Mouse (Mus musculus) stomach, postnatal 0 days (tissue): ENCODE data around the gene Ddah2. TPM values are rescaled to one million over a fixed set of nuclear protein-coding genes. Genes with fewer than 3 reads are reported as not detected.
A peak's percentile ranks its signal among the peaks of the same experiment; 100 is the strongest.

Source experiments
- ATAC-seq: fragments of 200-750 bp; cut with Nextera tagmentation; 2 replicates; pipeline ENCODE4 v1.8.0; 2017; ENCODE audit not compliant: low FRiP score, low TSS enrichment
- DNase-seq: peaks from one replicate; pipeline ENCODE4 v3.0.0-alpha.2; 2016; ENCODE audit warnings: low spot score
- H3K27ac ChIP-seq: fragments of 300-500 bp; sonication (generic); replicated peaks from 2 replicates; pipeline ENCODE4 v1.5.1; 2014; ENCODE audit warnings: mild to moderate bottlenecking, control low read depth
- H3K27me3 ChIP-seq: fragments of 300-500 bp; sonication (generic); 2 replicates; pipeline ENCODE4 v1.6.1; 2014; ENCODE audit warnings: low read length; ENCODE audit not compliant: control insufficient read depth, insufficient read depth
- H3K36me3 ChIP-seq: fragments of 300-500 bp; sonication (generic); 2 replicates; pipeline ENCODE4 v1.6.1; 2014; ENCODE audit warnings: low read length, mixed read lengths; ENCODE audit not compliant: control insufficient read depth, insufficient read depth
- H3K4me1 ChIP-seq: fragments of 300-500 bp; sonication (generic); replicated peaks from 2 replicates; pipeline ENCODE4 v1.6.1; 2014; ENCODE audit warnings: antibody characterized with exemption; ENCODE audit not compliant: control insufficient read depth, insufficient read depth
- H3K4me2 ChIP-seq: fragments of 300-500 bp; sonication (generic); replicated peaks from 2 replicates; pipeline ENCODE4 v1.6.1; 2014; ENCODE audit warnings: low read depth, mild to moderate bottlenecking, control low read depth, moderate library complexity
- H3K4me3 ChIP-seq: fragments of 300-500 bp; sonication (generic); 2 replicates; pipeline ENCODE4 v1.5.1; 2014; ENCODE audit warnings: low read depth, low read length, control low read depth
- H3K9ac ChIP-seq: fragments of 300-500 bp; sonication (generic); 2 replicates; pipeline ENCODE4 v1.6.1; 2014; ENCODE audit warnings: mild to moderate bottlenecking, low read length, control low read depth, mixed read lengths
- H3K9me3 ChIP-seq: fragments of 300-500 bp; sonication (generic); 2 replicates; pipeline ENCODE4 v1.6.1; 2016; ENCODE audit warnings: low read length; ENCODE audit not compliant: control insufficient read depth
- CTCF ChIP-seq: IDR thresholded peaks from 2 replicates; pipeline ENCODE4 v1.5.1; 2016; ENCODE audit warnings: antibody characterized with exemption, low read depth, mild to moderate bottlenecking, moderate library complexity
- EP300 ChIP-seq: optimal IDR thresholded peaks from 2 replicates; pipeline ENCODE3; 2016; ENCODE audit warnings: antibody characterized with exemption
- WGBS: fragments of 180-500 bp; shearing (Covaris S2); extraction: QIAGEN DNeasy Blood & Tissue Kit; methylation state at CpG from one replicate; pipeline ENCODE4 v1.1.7; 2014; 5-methylcytosine and 5-hydroxymethylcytosine counted together
- polyA plus RNA-seq: library from polyadenylated mRNA; unstranded; fragments of >200 nt; fragmentation: Nextera tagmentation; extraction: Ambion mirVana; gene quantifications from 2 replicates; pipeline ENCODE4 v1.2.1, GENCODE M21; 2015

Gene Ddah2
- polyA plus RNA-seq, 1 experiment from 2014 or later, result 84.8 TPM

GRCm38 (mm10) chr17:35021163-35021808 is 37.5 kb upstream of the Ddah2 start:
- Histone ChIP-seq H3K4me2 (0 out of 2 replicates have a peak overlapping the region, but pooled peaks have one; percentile 6), H3K27ac (no peak overlapping the region), H3K9me3 (no peaks in the 10 kb centered on the region), H3K27me3 (no peaks in the 10 kb centered on the region), H3K4me3 (no peak overlapping the region), H3K36me3 (no peaks in the 10 kb centered on the region), H3K4me1 (no peaks in the 10 kb centered on the region), H3K9ac (no peak overlapping the region)
- DNase-seq (peak; percentile 89), ATAC-seq (peak; percentile 21)
- 12% methylated on average over 17 of the region's 17 CpGs for WGBS
- peak; percentile 99 for TF ChIP-seq CTCF
- no peak for TF ChIP-seq EP300

DNA sequence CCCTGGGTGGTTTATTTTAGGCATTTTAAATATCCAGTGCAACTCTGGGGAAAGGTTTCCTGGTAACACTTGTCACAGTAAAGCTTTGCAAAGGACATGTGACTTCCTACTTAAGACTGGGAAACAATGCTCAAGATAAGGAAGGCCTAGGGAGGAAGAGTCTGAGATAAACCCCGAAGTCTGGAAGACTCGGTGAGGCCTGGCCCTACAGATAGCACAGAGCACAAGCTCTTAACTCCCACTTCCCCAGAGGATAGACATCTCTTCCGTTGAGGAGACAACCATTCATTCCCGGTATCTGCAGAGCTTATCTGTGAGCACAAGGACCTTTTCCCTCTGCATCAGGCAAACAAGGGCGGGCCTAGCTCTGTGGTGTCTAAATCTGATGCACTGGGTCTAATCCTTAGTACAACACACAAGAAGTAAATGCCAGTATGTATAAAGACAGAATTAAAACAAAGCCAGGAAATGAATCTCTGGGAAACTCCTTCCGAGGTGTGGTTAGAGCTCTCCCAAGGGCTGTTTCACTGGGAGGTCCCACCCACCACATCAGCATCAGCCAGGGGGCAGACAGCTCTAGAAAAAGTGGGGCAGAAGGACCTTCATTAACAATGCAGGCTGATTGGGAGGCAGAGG is 36.9 kb upstream of the Ddah2 start:
- peak; percentile 6; the same call in 1 of the 2 replicates for ATAC-seq
- H3K9ac ChIP-seq, result no peak overlapping the region
- H3K4me1 ChIP-seq, result no peaks in the 10 kb centered on the region
- 29% methylated on average over 6 of the region's 6 CpGs for WGBS
- H3K27ac ChIP-seq, result peak overlapping the region; percentile 56; the same call in 1 of the 2 replicates
- DNase-seq, result no peak
- no peak overlapping the region for H3K4me2 ChIP-seq
- no peaks in the 10 kb centered on the region for H3K9me3 ChIP-seq
- no peak overlapping the region for H3K4me3 ChIP-seq
- no peaks in the 10 kb centered on the region for H3K27me3 ChIP-seq
- TF ChIP-seq EP300, result no peak
- TF ChIP-seq CTCF, result peak; percentile 31; the same call in 1 of the 2 replicates
- no peaks in the 10 kb centered on the region for H3K36me3 ChIP-seq

DNA sequence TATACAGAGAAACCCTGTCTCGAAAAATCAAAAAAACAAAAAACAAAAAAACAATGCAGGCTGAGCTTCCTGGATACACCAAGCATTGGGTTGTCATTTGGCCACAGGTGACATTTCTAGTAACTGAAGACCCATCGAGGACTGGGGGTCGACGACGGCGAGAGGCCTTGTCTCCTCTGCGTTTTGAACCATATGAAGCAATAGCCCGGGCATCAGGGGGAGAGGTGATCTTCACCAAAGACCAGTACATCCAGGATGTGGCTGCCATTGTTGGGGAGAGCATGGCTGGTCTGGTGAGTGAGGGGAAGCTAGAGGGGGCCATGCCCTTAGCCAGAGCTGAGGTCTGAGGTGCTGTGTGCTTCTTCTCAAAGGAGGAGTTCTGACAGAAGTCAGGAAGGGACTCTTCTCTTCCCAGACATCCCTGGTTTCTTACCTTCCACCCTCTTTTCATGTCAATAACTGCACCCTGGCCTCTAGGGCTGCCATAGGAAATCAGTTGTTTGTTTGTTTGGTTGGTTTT is 36.2 kb upstream of the Ddah2 start:
- Histone ChIP-seq H3K27me3 (no peaks in the 10 kb centered on the region), H3K9me3 (no peaks in the 10 kb centered on the region), H3K4me1 (no peaks in the 10 kb centered on the region; the same call in 1 of the 2 replicates), H3K36me3 (no peaks in the 10 kb centered on the region), H3K9ac (no peak overlapping the region), H3K4me3 (no peak overlapping the region), H3K27ac (no peak overlapping the region), H3K4me2 (no peak overlapping the region)
- no peak for ATAC-seq
- 95% methylated on average over 8 of the region's 8 CpGs for WGBS
- no peak for DNase-seq
- TF ChIP-seq EP300, result no peak
- TF ChIP-seq CTCF, result no peak

DNA sequence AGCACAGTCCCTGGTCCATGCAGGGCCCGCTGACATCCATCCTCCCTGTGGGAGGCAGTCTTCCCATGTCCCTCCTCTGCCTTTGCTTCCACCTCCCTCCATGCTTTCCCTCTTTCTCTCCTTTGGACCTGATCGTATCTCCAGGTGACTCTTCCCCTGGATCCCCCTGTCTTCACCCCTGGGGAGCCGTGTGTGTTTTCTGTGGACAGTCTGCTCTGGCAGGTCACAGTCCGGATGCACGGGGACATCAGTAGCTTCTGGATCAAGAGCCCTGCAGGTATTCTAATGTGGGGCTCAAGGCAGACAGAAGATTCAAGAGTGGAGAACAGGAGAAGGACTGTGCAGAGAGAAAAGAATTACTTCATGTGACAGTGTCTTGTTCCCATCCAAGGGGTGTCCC is 35.6 kb upstream of the Ddah2 start:
- Histone ChIP-seq H3K27me3 (no peaks in the 10 kb centered on the region), H3K4me1 (no peaks in the 10 kb centered on the region; the same call in 1 of the 2 replicates), H3K27ac (peak overlapping the region; percentile 35; the same call in 1 of the 2 replicates), H3K4me2 (no peak overlapping the region), H3K36me3 (no peaks in the 10 kb centered on the region), H3K4me3 (no peak overlapping the region), H3K9me3 (no peaks in the 10 kb centered on the region), H3K9ac (no peak overlapping the region)
- TF ChIP-seq EP300, result no peak
- TF ChIP-seq CTCF, result no peak
- DNase-seq (no peak), ATAC-seq (no peak)
- WGBS, result 87% methylated on average over 5 of the region's 5 CpGs

DNA sequence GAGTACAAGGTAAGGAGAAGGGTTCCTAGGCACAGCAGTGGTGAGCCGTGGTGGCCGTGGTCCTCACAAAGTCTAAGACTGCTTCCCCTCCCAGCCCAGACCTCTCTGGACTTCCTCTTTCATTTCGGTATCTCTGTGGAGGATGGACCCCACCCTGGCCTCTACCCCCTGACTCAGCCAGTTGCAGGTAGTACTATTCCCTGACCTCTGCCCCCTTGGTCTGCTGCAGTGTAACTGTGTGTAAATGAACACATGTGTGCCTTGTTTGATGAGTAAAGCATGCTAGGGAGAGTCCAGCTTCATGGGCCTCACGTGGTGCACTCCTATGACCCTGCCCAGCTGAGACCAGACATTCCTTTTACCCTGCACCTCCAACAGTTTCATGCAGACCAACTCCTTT is 35.1 kb upstream of the Ddah2 start:
- Histone ChIP-seq H3K4me1 (no peaks in the 10 kb centered on the region; the same call in 1 of the 2 replicates), H3K4me2 (no peak overlapping the region), H3K36me3 (no peaks in the 10 kb centered on the region), H3K27ac (0 out of 2 replicates have a peak overlapping the region, but pooled peaks have one; percentile 35), H3K4me3 (no peak overlapping the region), H3K9ac (no peak overlapping the region), H3K27me3 (no peaks in the 10 kb centered on the region), H3K9me3 (no peaks in the 10 kb centered on the region)
- no peak for TF ChIP-seq CTCF
- no peak for TF ChIP-seq EP300
- WGBS, result 68% methylated on average over 4 of the region's 4 CpGs
- peak; percentile 72 for ATAC-seq
- peak; percentile 69 for DNase-seq

GRCm38 (mm10) chr17:35024261-35024660 is 34.6 kb upstream of the Ddah2 start:
- H3K27me3 ChIP-seq, result no peaks in the 10 kb centered on the region
- no peaks in the 10 kb centered on the region for H3K9me3 ChIP-seq
- 60% methylated on average over 11 of the region's 13 CpGs for WGBS
- no peaks in the 10 kb centered on the region; the same call in 1 of the 2 replicates for H3K4me1 ChIP-seq
- H3K9ac ChIP-seq, result no peak overlapping the region
- H3K4me2 ChIP-seq, result no peak overlapping the region
- ATAC-seq (no peak), DNase-seq (no peak)
- H3K36me3 ChIP-seq, result no peaks in the 10 kb centered on the region
- peak overlapping the region; percentile 30; the same call in 1 of the 2 replicates for H3K27ac ChIP-seq
- no peak overlapping the region for H3K4me3 ChIP-seq
- TF ChIP-seq CTCF, result no peak
- TF ChIP-seq EP300, result no peak
